Mouse (Mus musculus) left cerebral cortex, adult 8-10 months (tissue): ENCODE results near the gene Ptgr1. TPM values are rescaled to one million over a fixed set of nuclear protein-coding genes. Genes with fewer than 3 reads are reported as not detected.

Experiments used
- DNase-seq, 2 experiments: peaks; one replicate each; pipeline ENCODE4 v3.0.0; 2022; ENCODE audit warnings: low spot score in 2 of 2
- total RNA-seq, 4 experiments: library from RNA; stranded (reverse); gene quantifications; 2 replicates each; pipeline ENCODE4 v1.2.4; 2022

Gene Ptgr1
- total RNA-seq, 4 experiments from 2014 or later, result 1.6 to 2.7 (median 1.7) TPM

- no peak for DNase-seq
These were observed 59.3 kb downstream of the Ptgr1 start for GRCm38 (mm10) chr4:58927661-58928060.

- DNase-seq, result no peak
These were observed 60.8 kb downstream of the Ptgr1 start for GRCm38 (mm10) chr4:58926120-58926519.

- no peak for DNase-seq
These were observed 61.3 kb downstream of the Ptgr1 start for GRCm38 (mm10) chr4:58925664-58926063.

GRCm38 (mm10) chr4:58923933-58924332, 63.0 kb downstream of the Ptgr1 start:
- DNase-seq, result no peak

Other genes with a start within 250 kb of the Ptgr1 start
- gene Olfr267, start 199.4 kb downstream of the Ptgr1 start, total RNA-seq, result under 1 TPM in 3 of 4 experiments, not detected in 1; 0.24 to 0.46 (median 0.33) TPM
- 100 to 1,000 TPM; 116 to 145 (median 129) TPM for gene Ecpas, start 74.4 kb downstream of the Ptgr1 start, total RNA-seq
- 10 to 100 TPM; 67.4 to 79.1 (median 70.4) TPM for gene Zkscan16, start 43.5 kb downstream of the Ptgr1 start, total RNA-seq
- 1 to 10 TPM; 4.9 to 7.3 (median 6.1) TPM for gene Dnajc25, start 7.9 kb upstream of the Ptgr1 start, total RNA-seq
- gene Gm20503, start 16.1 kb upstream of the Ptgr1 start, total RNA-seq, result 1 to 10 TPM in 1 of 4 experiments, under 1 TPM in 2, not detected in 1; 0.70 to 2.3 (median 0.80) TPM
- gene Gng10, start 48.0 kb upstream of the Ptgr1 start, total RNA-seq, result 10 to 100 TPM; 63.7 to 72.9 (median 66.3) TPM
- under 1 TPM in 1 of 4 experiments, not detected in 3; 0.14 TPM for gene AI481877, start 151.9 kb upstream of the Ptgr1 start, total RNA-seq
- 10 to 100 TPM; 72.2 to 86.1 (median 79.3) TPM for gene Ugcg, start 202.1 kb upstream of the Ptgr1 start, total RNA-seq